Mouse (Mus musculus): ENCODE measurements around the gene Itgb3bp. TPM values are rescaled to one million over a fixed set of nuclear protein-coding genes. Genes with fewer than 3 reads are reported as not detected.

The Itgb3bp gene
- total RNA-seq (2021): 1 to 10 TPM; 5.7 to 6.0 TPM

- intact Hi-C loops (cut with DNase I): no loop called here
These were observed at the start of gene Itgb3bp for GRCm38 (mm10) chr4:99929613-99930517. Gene Itgb3bp (minus strand): TSS chr4:99929813.

GRCm38 (mm10) chr4:99979326-99979725, 49.7 kb upstream of the Itgb3bp start:
- no peak for DNase-seq
- intact Hi-C loops (cut with DNase I): no loop called here

More at GRCm38 (mm10) chr4:99929613-99930517, at the start of gene Itgb3bp:
- DNase-seq: peak; percentile 72 to 85

GRCm38 (mm10) chr4:99974375-99974774, 44.8 kb upstream of the Itgb3bp start:
- DNase-seq: no peak
- intact Hi-C loops (cut with DNase I): no loop called here

GRCm38 (mm10) chr4:99973931-99974330, 44.3 kb upstream of the Itgb3bp start:
- intact Hi-C loops (cut with DNase I): no loop called here
- peak; percentile 15 to 44 for DNase-seq

GRCm38 (mm10) chr4:99972886-99973285, 43.3 kb upstream of the Itgb3bp start:
- intact Hi-C loops (cut with DNase I): no loop called here
- no peak for DNase-seq

GRCm38 (mm10) chr4:99970097-99970496, 40.5 kb upstream of the Itgb3bp start:
- intact Hi-C loops (cut with DNase I): no loop called here
- DNase-seq: no peak

- peak; percentile 37 to 47 for DNase-seq
- intact Hi-C loops (cut with DNase I): no loop called here
These were observed 39.7 kb upstream of the Itgb3bp start for GRCm38 (mm10) chr4:99969328-99969727.

GRCm38 (mm10) chr4:99966555-99966954, 36.9 kb upstream of the Itgb3bp start:
- intact Hi-C loops (cut with DNase I): no loop called here
- no peak for DNase-seq

- no peak for DNase-seq
- intact Hi-C loops (cut with DNase I): no loop called here
These were observed 29.7 kb upstream of the Itgb3bp start for GRCm38 (mm10) chr4:99959308-99959707.

- intact Hi-C loops (cut with DNase I): no loop called here
- DNase-seq: no peak
These were observed 28.6 kb upstream of the Itgb3bp start for GRCm38 (mm10) chr4:99958084-99958815.

- intact Hi-C loops (cut with DNase I): no loop called here
- no peak for DNase-seq
These were observed 27.6 kb upstream of the Itgb3bp start for GRCm38 (mm10) chr4:99957186-99957585.

GRCm38 (mm10) chr4:99955396-99955795, 25.8 kb upstream of the Itgb3bp start:
- DNase-seq: no peak
- intact Hi-C loops (cut with DNase I): no loop called here

- intact Hi-C loops (cut with DNase I): loop anchor here (5.0 kb wide), 1 partner anchor 578 kb away; no protein-coding TSS in a partner anchor
- no peak for DNase-seq
These were observed 24.3 kb upstream of the Itgb3bp start for GRCm38 (mm10) chr4:99953904-99954303.

- DNase-seq: no peak
- intact Hi-C loops (cut with DNase I): loop anchor here (5.0 to 10.0 kb wide), 3 partner anchors 59 to 459 kb away; partner anchors contain the start of gene Ror1
These were observed 18.3 kb upstream of the Itgb3bp start for GRCm38 (mm10) chr4:99947896-99948295.

- intact Hi-C loops (cut with DNase I): loop anchor here (5.0 to 10.0 kb wide), 3 partner anchors 60 to 460 kb away; partner anchors contain the start of gene Ror1
These were observed 17.6 kb upstream of the Itgb3bp start for GRCm38 (mm10) chr4:99947192-99947591.

GRCm38 (mm10) chr4:99946516-99946915, 16.9 kb upstream of the Itgb3bp start:
- intact Hi-C loops (cut with DNase I): loop anchor here (5.0 to 10.0 kb wide), 3 partner anchors 61 to 461 kb away; partner anchors contain the start of gene Ror1
- DNase-seq: no peak

More at GRCm38 (mm10) chr4:99947192-99947591, 17.6 kb upstream of the Itgb3bp start:
- DNase-seq: no peak

- intact Hi-C loops (cut with DNase I): loop anchor here (5.0 to 10.0 kb wide), 3 partner anchors 62 to 462 kb away; partner anchors contain the start of gene Ror1
- no peak for DNase-seq
These were observed 15.4 kb upstream of the Itgb3bp start for GRCm38 (mm10) chr4:99945011-99945410.

- intact Hi-C loops (cut with DNase I): loop anchor here (5.0 to 10.0 kb wide), 3 partner anchors 63 to 463 kb away; partner anchors contain the start of gene Ror1
These were observed 15.0 kb upstream of the Itgb3bp start for GRCm38 (mm10) chr4:99944606-99945005.

GRCm38 (mm10) chr4:99941655-99942414, 12.2 kb upstream of the Itgb3bp start:
- intact Hi-C loops (cut with DNase I): loop anchor here (10.0 kb wide), 1 partner anchor 153 kb away; the partner anchor contains the start of gene Ror1
- DNase-seq: peak; percentile 28 to 44

More at GRCm38 (mm10) chr4:99944606-99945005, 15.0 kb upstream of the Itgb3bp start:
- no peak for DNase-seq
